Mouse (Mus musculus): ENCODE data around the gene Raly.
"Not testable (repeated sequence)": the region's sequence is repeated elsewhere in the genome, so short reads cannot be mapped to it uniquely, and the experiment has no call there.

Gene Raly

DNA sequence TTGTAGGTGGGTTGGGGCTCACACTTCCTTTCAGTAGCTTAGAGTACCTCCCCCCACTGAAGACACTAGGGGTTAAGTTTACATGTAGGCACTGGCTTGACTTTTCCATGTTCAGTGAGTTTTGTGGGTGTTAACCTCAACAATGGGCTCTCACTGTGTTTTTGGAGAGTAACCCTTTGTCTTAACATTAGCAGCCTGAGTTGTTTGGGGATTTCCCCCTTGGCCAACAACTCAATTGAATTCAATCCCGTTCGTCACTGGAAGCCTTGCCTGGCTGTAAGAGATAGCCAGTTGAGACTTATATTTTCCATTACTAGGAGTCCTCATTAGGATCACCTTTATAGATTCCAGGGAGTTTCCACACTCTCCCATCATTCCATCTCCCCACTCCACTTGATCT lies 45.6 kb downstream of the Raly start:
- no peak for DNase-seq (ENCODE audit: low spot score)

DNA sequence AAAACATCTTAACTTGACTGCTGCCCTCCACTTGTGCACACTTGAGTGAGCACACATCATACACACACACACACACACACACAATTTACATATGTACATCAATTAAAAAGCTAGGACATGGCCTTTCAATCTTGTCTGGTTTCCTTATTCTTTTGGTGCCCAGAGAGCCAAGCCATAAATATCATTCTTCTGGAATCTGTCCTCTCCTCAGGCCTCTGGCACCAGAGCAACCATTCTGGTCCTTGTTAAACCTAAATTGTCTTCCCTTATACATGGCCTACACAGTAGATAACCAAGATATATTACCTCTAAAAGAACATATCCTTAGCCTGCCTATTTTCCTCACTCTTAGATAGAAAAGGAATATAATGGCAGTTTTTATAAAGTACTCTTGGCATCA lies 57.2 kb downstream of the Raly start:
- DNase-seq (ENCODE audit: low spot score), result no peak

DNA sequence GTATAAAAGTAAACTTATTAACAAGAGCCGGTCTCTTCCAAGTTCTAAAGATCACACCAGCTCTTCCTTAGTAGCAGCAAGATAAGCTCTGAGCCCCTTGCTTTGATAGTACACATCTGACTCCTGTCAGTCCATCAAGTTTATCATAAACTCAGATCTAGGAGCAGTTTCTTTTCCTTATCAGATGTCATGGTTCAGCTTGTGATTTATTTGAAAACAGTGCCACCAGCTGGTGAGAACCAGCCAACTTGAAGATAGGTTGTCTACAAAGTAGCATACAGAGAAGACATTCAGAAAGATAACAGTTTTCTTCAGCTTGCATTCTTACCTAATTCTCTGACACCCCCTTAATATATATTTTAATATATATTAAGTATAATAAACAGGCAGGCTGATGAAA lies 64.5 kb downstream of the Raly start:
- DNase-seq (ENCODE audit: low spot score), result peak; percentile 63

DNA sequence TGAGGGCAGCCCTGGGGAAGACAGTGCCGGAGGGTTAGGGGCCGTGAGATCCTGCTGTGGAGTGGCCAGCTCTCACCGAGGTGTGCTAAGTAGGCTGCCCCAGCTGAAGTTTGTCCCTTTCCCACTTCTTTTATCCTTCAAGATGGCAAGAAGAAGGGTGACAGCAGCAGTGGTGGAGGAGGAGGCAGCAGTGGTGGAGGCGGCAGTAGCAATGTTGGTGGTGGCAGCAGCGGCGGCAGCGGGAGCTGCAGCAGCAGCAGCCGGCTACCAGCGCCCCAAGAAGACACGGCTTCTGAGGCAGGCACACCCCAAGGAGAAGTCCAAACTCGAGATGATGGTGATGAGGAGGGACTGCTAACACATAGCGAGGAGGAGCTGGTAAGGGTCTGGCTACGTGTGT lies 72.8 kb downstream of the Raly start:
- DNase-seq (ENCODE audit: low spot score), result no peak

DNA sequence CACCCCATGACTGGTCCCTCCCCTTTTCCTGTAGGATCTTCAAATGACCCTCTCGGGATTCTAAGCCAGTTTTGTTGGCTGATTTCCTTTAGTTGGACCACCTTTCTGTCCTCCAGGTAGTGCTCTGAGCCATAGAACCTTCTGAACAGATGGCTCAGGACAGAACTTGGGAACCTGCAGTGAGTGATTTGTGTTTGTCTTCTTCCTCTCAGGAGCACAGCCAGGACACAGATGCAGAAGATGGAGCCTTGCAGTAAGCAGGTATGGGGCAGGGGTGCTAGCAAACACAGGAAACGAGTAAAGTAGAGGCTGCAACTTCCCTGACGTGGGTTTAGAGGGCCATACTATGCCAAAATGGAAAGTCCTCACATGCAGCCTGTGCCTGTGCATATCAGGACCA lies 74.8 kb downstream of the Raly start:
- DNase-seq (ENCODE audit: low spot score), result no peak

DNA sequence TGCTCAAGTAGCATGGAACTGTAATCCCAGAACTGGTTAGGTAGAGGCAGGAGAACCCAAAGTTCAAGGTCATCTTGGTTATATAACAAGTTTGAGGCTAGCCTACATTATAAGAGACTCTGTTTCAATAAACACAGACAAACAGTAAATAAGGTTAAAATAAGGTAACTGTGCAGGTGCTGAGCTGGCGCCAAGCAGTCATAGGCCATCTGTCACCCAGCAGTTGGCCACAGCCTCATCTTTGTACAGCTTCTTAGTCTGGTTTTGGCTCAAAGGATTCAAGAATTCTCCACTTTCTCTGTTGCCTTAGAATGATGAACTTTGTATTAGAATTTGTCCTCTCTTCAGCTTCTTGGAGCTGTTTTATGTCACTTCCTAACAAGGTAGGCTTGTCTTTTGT lies 77.2 kb downstream of the Raly start:
- no peak for DNase-seq (ENCODE audit: low spot score)

DNA sequence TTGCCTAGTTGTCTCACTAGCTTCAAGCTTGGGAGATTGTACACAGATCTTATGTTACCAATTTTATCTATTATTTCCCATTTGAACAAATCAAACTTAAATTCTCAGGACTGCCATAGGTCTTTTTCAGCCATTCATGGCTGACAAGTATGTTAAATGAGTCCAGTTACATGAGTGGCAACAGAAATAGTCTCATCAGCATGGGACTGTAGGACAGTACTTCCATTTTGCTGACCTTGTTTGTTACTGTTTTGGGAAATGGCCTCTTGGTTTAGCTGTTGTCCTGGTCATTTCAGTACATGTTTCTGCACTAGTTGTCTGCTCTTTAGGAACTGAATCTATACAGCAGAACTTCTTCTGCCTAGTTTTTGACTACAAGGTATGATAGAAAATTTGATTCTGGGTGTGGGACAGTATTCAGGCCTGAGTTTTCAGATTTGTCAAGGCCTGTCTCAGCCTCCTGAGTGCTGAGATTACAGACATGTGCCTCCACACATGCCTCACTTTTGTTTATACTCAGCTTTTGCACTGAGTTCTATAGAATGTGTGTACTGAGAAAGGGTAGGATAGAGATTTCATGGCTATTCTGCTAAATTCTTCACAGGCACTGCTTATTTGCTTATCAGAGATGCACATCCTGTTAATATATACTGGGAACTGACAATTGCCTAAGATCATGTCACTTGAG lies 79.2 kb downstream of the Raly start:
- DNase-seq (ENCODE audit: low spot score), result no peak

DNA sequence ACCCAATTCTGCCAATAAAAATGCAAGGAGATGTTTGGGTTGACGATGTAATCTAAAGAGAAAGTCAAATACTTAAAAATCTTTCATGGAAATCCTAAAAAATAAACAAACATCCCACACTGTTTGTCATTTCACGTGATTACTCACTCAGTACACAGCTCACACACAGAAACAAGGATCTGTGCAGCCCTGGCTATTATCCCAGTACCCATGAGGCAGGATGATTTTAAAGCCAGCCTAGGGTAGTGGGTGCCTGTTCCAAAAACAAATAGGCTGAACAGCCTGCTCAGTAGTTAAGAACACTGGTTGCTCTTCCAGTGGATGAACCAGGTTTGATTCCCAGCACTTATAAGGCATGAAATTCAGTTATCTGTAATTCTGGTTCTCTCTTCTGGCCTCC lies 85.7 kb downstream of the Raly start:
- DNase-seq (ENCODE audit: low spot score), result no peak

DNA sequence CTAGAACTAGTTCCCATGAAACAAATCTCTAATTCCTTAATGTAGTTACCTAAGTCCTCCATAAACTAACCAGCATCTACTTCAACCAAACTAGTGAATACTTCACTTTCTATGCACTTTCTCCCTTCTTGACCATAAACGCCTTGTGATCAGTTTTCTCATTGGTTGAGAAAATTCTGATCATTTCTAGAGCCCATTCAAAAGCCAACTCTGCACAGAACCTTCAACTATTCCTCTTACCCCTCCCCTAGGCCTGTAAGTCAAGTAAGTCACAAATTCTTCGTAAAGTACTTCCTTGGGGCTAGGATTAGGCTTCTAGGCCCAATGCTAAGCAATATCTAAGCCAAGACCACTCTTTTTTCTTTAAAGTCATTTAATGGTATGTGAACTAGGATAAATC lies 100.7 kb downstream of the Raly start:
- DNase-seq (ENCODE audit: low spot score), result no peak

DNA sequence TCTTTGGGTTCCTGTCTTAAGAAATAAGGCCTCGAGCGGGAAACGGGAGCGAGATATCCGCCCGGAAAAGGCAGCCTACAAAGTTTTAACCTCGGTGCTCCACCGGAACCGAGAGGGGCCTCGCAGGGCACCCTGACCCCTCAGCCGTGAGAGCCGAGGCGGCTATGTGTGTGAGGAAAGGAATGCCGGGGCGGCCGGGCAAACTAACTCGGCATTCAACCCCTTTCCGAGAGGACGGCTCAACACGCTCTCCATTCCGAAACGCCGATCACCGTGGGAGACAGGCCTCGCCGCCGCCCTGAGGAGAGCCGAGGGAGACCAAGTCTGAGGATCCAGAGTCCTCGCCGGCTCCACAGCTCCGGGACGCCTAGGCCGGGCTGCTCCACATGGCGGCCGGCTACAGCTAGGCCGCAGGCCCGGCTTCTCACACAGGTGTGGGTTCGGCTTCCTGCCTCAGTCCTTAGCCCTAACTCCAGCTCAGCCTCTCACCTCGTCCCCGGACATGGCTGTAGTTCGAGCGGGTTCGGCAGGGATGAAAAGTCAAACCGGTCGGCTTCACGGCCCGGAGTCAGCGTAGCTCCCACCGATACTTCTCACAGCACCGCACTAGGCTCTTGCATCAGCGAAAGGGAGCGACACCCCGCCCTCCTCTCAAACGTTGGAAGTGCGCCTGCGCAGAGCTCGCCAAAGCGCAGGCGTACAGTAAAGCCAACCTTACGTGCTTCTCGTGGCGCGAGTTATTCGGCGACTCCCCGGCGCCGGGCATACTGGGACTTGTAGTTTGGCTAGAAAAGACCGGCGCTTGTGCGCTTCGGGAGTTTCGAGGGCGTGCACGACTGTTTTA lies 101.5 kb downstream of the Raly start, which contains the start of gene Eif2s2:
Eif2s2 (minus strand) TSS at position 735 of the 844 bp plus-strand sequence.
- DNase-seq (ENCODE audit: low spot score), result peak; percentile 97

DNA sequence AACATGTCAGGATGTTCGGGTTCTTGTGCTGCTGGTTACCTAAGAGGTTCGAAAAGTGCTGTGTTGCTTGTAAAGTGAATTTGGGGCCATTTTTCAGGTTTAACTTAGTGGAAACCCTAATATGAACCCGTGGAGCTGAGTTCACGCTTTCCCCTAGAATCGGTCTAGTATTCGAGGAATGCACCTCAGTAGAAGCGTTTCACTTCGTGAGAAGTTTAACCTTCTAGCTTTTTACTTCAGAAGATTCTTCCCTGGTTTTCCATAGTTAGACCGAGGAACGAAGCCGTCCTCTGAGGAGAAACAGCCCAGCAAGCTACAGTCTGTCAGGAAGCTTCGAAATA lies 102.1 kb downstream of the Raly start:
- no peak for DNase-seq (ENCODE audit: low spot score)

DNA sequence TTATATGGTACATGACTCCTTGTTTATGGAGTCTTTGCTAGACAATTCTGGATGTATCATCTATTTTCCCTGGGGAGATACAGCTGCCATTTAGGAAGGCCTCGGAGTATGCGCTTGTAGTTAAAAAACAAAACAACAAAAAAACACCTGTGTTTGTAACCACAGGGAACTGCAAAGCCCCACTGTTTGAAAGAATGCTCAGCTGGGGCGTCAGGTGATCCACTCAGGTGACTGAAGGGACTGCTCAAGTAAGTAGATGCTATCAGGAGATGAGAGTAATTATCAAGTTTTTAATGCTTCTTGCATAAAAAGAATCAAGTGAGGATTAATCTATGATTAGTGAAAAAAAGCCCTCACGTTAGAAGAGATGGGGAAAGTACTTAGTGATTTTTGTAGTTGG lies 102.7 kb downstream of the Raly start:
- DNase-seq (ENCODE audit: low spot score), result no peak

DNA sequence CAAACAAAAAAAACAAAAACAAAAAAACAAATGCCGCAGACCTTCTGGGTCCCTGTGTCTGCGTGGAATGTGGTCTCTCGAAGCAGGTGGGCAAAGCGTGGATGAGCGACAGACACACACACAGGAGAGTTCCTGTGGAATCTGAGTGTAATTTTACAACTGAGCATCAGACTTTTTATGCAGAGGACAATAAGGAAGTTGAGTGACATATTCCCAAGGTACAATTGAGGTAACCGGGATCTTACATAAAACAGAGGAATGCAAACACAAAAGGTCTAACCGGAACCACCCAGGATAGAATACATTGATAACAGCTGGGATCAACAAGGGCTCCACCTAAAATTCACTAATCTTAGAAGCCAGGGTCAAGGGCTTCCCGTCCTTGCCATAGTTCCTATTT lies 108.1 kb downstream of the Raly start:
- DNase-seq (ENCODE audit: low spot score), result not testable (repeated sequence)

DNA sequence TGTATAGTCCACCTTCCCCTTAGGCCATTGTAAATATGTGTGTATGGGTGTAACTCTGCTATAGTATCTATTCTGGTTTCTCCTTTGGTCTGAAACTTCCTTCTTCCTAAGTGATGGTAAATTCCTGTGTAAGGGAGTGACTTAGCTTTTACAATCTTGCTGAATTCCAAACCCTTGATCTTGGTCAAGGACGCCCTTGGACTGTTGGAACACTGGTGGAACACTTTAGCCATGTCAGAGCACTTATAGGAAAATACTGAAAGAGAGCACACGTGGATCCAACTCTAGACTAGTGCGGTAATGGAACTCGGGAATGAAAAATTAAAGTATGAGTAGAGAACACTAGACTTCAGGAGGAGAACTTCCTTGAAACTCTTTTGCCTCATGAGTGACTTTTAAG lies 108.5 kb downstream of the Raly start:
- not testable (repeated sequence) for DNase-seq (ENCODE audit: low spot score)

DNA sequence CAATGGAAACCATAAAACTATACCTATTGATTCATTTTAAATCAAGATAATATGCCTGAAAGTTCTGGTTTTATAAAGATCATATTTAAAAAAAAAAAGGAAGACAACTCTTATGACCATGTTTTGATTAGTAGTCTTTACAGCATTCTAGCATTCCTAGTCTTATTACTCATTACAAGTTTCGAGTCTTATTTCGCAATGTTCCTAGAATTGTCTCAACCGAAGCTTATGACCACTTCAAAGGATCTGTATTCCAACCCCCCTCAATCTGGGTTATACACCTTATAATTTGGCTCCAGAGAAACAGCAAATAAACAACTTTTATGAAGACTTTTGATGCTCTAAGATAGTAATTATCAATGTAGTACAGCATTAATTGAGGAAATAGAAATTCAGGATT lies 111.2 kb downstream of the Raly start:
- DNase-seq (ENCODE audit: low spot score), result no peak

DNA sequence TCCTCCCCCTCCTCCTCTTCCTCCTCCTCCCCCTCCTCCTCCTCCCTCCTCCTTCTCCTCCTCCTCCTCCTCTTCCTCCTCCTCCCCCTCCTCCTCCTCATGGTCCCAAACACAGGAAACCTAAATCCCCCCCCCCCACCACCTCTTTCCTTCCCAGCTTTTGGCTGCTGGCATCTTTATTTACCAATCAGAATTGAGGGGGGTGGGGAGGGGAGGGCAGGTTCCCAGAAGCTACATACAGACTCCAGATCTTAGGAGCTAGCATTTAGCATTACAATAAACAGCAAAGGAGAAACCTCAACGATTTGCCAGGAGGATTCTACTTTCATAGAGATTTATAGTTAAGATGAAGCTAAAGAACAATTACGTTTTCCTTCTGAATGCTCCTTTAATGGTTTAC lies 114.9 kb downstream of the Raly start:
- no peak for DNase-seq (ENCODE audit: low spot score)

DNA sequence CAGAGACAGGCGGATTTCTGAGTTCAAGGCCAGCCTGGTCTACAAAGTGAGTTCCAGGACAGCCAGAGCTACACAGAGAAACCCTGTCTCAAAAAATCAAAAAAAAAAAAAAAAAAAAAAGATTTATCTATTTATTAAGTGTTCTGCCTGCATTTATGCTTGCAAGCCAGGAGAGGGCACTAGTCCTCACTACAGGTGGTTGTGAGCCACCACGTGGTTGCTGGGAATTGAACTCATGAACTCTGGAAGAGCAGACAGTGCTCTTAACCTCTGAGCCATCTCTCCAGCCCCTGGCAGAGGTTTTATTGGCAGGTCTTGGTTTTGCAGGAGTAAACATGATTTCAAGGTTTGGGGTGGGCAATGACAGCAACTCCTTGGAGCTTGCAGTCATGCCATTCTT lies 117.3 kb downstream of the Raly start:
- not testable (repeated sequence) for DNase-seq (ENCODE audit: low spot score)

DNA sequence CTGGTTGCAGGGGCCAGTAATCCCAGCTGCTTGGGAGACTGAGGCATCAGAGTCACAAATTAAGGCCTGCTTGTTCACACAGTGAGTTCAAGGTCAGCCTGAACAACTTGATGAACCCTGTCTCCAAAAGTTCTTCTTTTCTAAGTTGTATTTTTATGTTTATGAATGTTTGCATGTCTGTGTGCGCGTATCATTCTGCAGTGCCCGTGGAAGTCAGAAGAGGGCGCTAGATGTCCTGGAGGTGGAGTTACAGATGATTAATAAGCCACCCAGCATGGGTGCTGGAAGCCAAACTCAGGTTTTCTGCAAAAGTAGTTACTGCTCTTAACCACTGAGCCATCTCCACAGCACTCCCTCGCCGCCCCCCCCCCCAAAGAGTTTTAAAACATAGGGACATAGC lies 118.9 kb downstream of the Raly start:
- DNase-seq (ENCODE audit: low spot score), result no peak

DNA sequence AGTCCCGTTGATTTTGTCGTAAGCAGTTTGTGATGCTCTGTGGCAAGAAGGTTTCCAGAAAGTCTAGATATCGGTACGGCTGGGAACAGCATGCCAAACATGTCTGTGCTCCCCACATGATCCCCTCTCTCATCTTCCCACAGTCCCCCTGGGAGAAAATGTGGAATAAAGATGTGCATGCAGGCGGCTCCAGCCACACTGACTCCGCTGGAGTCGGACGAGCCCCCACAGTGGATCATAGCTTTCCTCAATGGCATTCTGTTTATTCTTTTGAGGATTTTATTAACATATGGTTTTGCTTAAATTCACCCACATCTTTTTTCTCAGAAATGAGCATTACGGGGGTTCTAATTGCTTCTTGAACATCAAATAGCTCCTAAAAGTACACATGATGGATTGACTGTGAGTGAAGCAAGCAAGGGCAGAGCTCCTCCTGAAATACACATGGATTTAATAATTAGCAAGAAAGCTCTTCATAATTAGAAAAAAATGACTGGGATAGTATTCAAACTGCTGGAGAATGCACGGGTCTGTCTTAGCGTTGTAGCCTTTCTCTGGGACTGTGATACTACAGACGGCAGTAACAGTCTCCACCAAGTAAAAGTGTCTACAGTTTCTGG lies 125.1 kb downstream of the Raly start:
- DNase-seq (ENCODE audit: low spot score), result no peak

DNA sequence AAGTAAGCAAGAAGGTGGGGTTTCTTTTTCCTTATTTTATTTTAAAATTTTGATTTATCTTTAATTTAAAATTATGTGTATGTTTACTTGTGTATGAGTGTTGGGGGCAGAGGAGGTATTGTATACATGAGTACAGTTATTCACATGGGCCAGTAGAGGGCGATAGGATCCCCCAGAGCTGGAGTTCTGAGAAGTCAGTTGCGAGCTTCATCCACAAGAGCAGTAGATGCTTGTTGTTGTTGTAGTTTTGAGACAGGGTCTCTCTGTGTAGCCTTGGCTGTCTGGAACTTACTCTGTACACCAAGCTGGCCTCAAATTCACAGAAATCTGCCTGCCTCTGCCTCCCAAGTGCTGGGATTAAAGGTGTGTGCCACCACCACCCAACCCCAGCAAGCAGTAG lies 125.7 kb downstream of the Raly start:
- peak; percentile 19 for DNase-seq (ENCODE audit: low spot score)

Measured in T-cell, adult 2 months (primary cell).